Mouse (Mus musculus): Measurements from ENCODE around the gene Wnt1.

Gene Wnt1

GRCm38 (mm10) chr15:98839161-98839560, 49.5 kb downstream of the Wnt1 start:
- no peak for DNase-seq

- no peak for DNase-seq
Measured at GRCm38 (mm10) chr15:98839671-98840585, 50.3 kb downstream of the Wnt1 start.

All from cerebellum, adult 9-11 months (tissue).